Mouse (Mus musculus): ENCODE data around the gene S100a10.
A peak's percentile ranks its signal among the peaks of the same experiment; 100 is the strongest.

S100a10 gene

GRCm38 (mm10) chr3:93547749-93548540 is 6.9 kb upstream of the S100a10 start:
- no peak for DNase-seq (ENCODE audit: low spot score)

GRCm38 (mm10) chr3:93548541-93549266 is 6.2 kb upstream of the S100a10 start:
- no peak for DNase-seq (ENCODE audit: low spot score)

- no peak for DNase-seq (ENCODE audit: low spot score)
Measured at GRCm38 (mm10) chr3:93549986-93550385, 4.9 kb upstream of the S100a10 start.

GRCm38 (mm10) chr3:93551950-93552901 is 2.7 kb upstream of the S100a10 start:
- DNase-seq (ENCODE audit: low spot score) = no peak

- no peak for DNase-seq (ENCODE audit: low spot score)
Measured at GRCm38 (mm10) chr3:93553311-93553710, 1.6 kb upstream of the S100a10 start.

- DNase-seq (ENCODE audit: low spot score) = no peak
Measured at GRCm38 (mm10) chr3:93553765-93554378, 1.0 kb upstream of the S100a10 start.

- no peak for DNase-seq (ENCODE audit: low spot score)
Measured at GRCm38 (mm10) chr3:93554379-93554980, 400 bp upstream of the S100a10 start.

GRCm38 (mm10) chr3:93555878-93556254 is 986 bp downstream of the S100a10 start:
- peak; percentile 47 for DNase-seq (ENCODE audit: low spot score)

GRCm38 (mm10) chr3:93556599-93556998 is 1.7 kb downstream of the S100a10 start:
- no peak for DNase-seq (ENCODE audit: low spot score)

GRCm38 (mm10) chr3:93557471-93557870 is 2.6 kb downstream of the S100a10 start:
- DNase-seq (ENCODE audit: low spot score) = no peak

GRCm38 (mm10) chr3:93559961-93560360 is 5.1 kb downstream of the S100a10 start:
- DNase-seq (ENCODE audit: low spot score) = no peak

GRCm38 (mm10) chr3:93562372-93562771 is 7.5 kb downstream of the S100a10 start:
- DNase-seq (ENCODE audit: low spot score) = no peak

GRCm38 (mm10) chr3:93563216-93563615 is 8.3 kb downstream of the S100a10 start:
- DNase-seq (ENCODE audit: low spot score) = no peak

- peak; percentile 35 for DNase-seq (ENCODE audit: low spot score)
Measured at GRCm38 (mm10) chr3:93566892-93567291, 12.0 kb downstream of the S100a10 start.

GRCm38 (mm10) chr3:93567721-93568120 is 12.8 kb downstream of the S100a10 start:
- no peak for DNase-seq (ENCODE audit: low spot score)

GRCm38 (mm10) chr3:93568428-93569040 is 13.7 kb downstream of the S100a10 start:
- DNase-seq (ENCODE audit: low spot score) = peak; percentile 75

GRCm38 (mm10) chr3:93569046-93569445 is 14.2 kb downstream of the S100a10 start:
- no peak for DNase-seq (ENCODE audit: low spot score)

GRCm38 (mm10) chr3:93572058-93572791 is 17.3 kb downstream of the S100a10 start:
- DNase-seq (ENCODE audit: low spot score) = no peak

- DNase-seq (ENCODE audit: low spot score) = no peak
Measured at GRCm38 (mm10) chr3:93579317-93580038, 24.6 kb downstream of the S100a10 start.

- no peak for DNase-seq (ENCODE audit: low spot score)
Measured at GRCm38 (mm10) chr3:93580039-93580403, 25.1 kb downstream of the S100a10 start.

All from testis, postnatal 14 days (tissue).